Mouse (Mus musculus) lung, embryonic 15.5 days (tissue): ENCODE data around the gene Bach1. TPM values are rescaled to one million over a fixed set of nuclear protein-coding genes. Genes with fewer than 3 reads are reported as not detected.

Source experiments
- ATAC-seq: fragments of 200-750 bp; cut with Nextera tagmentation; 2 replicates; pipeline ENCODE4 v1.8.0; 2017; ENCODE audit warnings: moderate number of reproducible peaks, borderline replicate concordance; ENCODE audit not compliant: low FRiP score, low TSS enrichment; ENCODE audit errors: extremely low read depth
- H3K27ac ChIP-seq: fragments of 300-500 bp; sonication (generic); 2 replicates; pipeline ENCODE4 v1.5.1; 2015; ENCODE audit warnings: moderate library complexity, mild to moderate bottlenecking, inconsistent platforms
- H3K27me3 ChIP-seq: fragments of 300-500 bp; sonication (generic); 2 replicates; pipeline ENCODE4 v1.6.1; 2015; ENCODE audit warnings: inconsistent platforms
- H3K36me3 ChIP-seq: fragments of 300-500 bp; sonication (generic); 2 replicates; pipeline ENCODE4 v1.6.1; 2015; ENCODE audit warnings: inconsistent platforms
- H3K4me1 ChIP-seq: fragments of 300-500 bp; sonication (generic); 2 replicates; pipeline ENCODE4 v1.6.1; 2015; ENCODE audit warnings: inconsistent platforms
- H3K4me2 ChIP-seq: fragments of 300-500 bp; sonication (generic); 2 replicates; pipeline ENCODE4 v1.6.1; 2015; ENCODE audit warnings: inconsistent platforms, mild to moderate bottlenecking, moderate library complexity
- H3K4me3 ChIP-seq: fragments of 300-500 bp; sonication (generic); 2 replicates; pipeline ENCODE4 v1.5.1; 2015; ENCODE audit warnings: mild to moderate bottlenecking, inconsistent platforms
- H3K9ac ChIP-seq: fragments of 300-500 bp; sonication (generic); 2 replicates; pipeline ENCODE4 v1.6.1; 2015; ENCODE audit warnings: inconsistent platforms
- H3K9me3 ChIP-seq: fragments of 300-500 bp; sonication (generic); 2 replicates; pipeline ENCODE4 v1.6.1; 2016; ENCODE audit warnings: inconsistent platforms
- WGBS: fragments of 180-500 bp; shearing (Covaris S2); methylation state at CpG from one replicate; pipeline ENCODE4 v1.1.7; 2015; 5-methylcytosine and 5-hydroxymethylcytosine counted together
- polyA plus RNA-seq: library from polyadenylated mRNA; unstranded; fragments of >200 nt; fragmentation: Nextera tagmentation; extraction: Ambion mirVana; gene quantifications from 2 replicates; pipeline ENCODE4 v1.2.1, GENCODE M21; 2015

Bach1 gene
- polyA plus RNA-seq, 1 experiment from 2014 or later: 10.4 TPM

DNA sequence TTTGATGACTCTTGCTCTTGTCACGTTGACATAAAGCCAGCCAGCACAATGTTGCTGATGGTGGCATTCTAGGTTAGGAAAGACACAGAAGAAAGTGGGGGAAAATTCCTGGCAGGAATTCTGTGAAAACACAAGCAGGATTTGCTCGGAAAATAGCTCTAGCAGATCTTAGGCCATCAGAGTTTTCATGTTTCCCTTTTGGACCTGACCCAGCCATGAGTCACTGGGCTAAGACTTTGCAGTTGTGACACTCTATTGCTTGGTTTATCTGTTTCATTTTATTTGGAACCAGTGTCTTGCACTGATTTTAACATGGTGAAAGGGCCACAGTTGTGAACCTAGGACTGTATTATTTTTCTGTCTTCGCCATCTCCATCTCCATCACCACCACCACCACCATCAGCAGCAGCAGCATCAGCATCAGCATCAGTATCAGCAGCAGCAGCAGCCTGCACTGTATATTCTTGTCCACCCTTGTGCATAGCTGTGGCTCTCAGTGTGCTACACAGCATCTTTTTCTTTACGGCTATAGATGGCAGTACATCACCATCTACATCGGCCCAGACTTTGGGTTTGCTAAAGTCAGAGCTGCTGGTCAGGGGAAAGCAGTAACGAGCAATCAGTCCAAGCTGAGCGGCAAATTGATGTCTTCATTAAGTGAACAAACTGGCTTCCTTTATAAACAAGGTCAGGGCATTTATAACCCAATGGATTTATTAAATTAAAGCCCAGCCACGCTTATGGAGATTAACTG is 46.6 kb downstream of the Bach1 start:
- Histone ChIP-seq H3K4me2 (no peak overlapping the region), H3K27me3 (no peaks in the 10 kb centered on the region), H3K4me3 (no peak overlapping the region), H3K27ac (no peak overlapping the region), H3K9ac (no peak overlapping the region), H3K9me3 (no peaks in the 10 kb centered on the region), H3K4me1 (no peaks in the 10 kb centered on the region), H3K36me3 (no peaks in the 10 kb centered on the region)
- no peak for ATAC-seq
- WGBS: 72% methylated on average over 8 of the region's 8 CpGs

DNA sequence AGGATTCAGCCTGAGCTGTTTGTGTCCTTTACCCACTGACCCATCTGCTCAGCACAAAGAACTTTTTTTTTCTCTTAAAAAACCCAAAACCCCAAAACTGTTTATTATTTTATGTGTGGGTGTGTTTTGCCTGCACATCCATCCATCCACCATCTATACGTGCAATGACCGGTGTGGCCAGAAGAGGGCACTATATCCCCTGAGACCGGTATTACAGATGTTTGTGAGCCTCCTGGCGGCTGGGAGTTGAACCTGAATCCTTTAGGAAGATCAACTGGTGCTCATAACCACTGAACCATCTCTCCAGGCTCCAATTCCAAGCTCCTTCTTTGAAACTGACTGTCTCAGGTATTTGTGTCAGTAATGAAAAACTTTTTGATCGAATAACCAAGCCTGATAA is 48.0 kb downstream of the Bach1 start:
- Histone ChIP-seq H3K36me3 (no peaks in the 10 kb centered on the region), H3K27me3 (no peaks in the 10 kb centered on the region), H3K27ac (no peak overlapping the region), H3K9ac (no peak overlapping the region), H3K9me3 (no peaks in the 10 kb centered on the region), H3K4me3 (no peak overlapping the region), H3K4me1 (no peaks in the 10 kb centered on the region), H3K4me2 (no peak overlapping the region)
- WGBS: 16% methylated on average over 5 of the region's 5 CpGs
- no peak for ATAC-seq

DNA sequence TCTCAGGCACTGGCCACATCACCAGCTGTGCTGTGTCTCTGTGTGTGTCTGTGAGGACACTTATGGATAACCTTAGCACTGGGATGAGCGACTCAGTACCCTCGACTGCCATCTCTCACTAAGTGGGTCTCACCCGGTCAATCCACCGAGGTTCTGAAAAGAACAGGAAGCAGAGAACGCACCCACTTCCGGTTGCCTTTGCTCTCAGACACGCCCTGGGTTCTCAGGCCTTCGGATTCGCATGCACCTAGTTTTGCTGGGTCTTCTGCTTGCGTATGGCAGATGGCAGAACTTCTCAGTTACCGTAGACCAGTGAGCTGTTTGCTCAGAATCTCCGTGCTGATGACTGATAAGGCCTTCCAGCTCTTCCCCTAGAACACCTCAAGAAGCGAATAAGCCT is 52.5 kb downstream of the Bach1 start:
- no peak for ATAC-seq
- no peak overlapping the region for H3K9ac ChIP-seq
- H3K4me2 ChIP-seq: no peak overlapping the region
- H3K36me3 ChIP-seq: no peaks in the 10 kb centered on the region
- H3K27me3 ChIP-seq: no peaks in the 10 kb centered on the region
- H3K27ac ChIP-seq: no peak overlapping the region
- 88% methylated on average over 13 of the region's 13 CpGs for WGBS
- H3K4me1 ChIP-seq: no peaks in the 10 kb centered on the region
- no peak overlapping the region for H3K4me3 ChIP-seq
- H3K9me3 ChIP-seq: no peaks in the 10 kb centered on the region

DNA sequence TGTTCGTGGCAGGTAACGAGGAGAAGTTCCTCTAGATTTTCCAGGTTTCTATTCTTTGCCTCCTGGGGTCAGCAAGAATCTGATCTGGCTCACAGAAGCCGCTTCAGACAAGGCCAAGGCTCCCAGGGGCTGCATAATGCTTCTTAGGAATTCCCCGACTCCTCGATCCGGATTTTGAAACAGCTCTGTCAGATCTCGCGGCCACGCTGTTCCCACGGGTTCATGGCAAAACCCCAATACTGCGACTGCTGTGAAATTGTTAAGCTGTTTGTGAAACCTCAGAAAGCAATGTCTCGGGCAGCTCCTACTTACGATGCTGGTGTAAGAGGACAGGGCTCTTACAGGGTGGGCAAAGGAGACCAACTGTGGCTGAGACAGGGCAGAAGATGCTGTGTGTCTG is 53.7 kb downstream of the Bach1 start:
- no peak overlapping the region for H3K4me2 ChIP-seq
- H3K4me1 ChIP-seq: no peaks in the 10 kb centered on the region
- H3K9me3 ChIP-seq: no peaks in the 10 kb centered on the region
- no peak overlapping the region for H3K9ac ChIP-seq
- H3K36me3 ChIP-seq: no peaks in the 10 kb centered on the region
- no peaks in the 10 kb centered on the region for H3K27me3 ChIP-seq
- WGBS: 70% methylated on average over 13 of the region's 13 CpGs
- no peak overlapping the region for H3K4me3 ChIP-seq
- no peak for ATAC-seq
- H3K27ac ChIP-seq: no peak overlapping the region

- Histone ChIP-seq H3K36me3 (no peaks in the 10 kb centered on the region), H3K9me3 (no peaks in the 10 kb centered on the region), H3K4me2 (no peak overlapping the region), H3K4me1 (no peaks in the 10 kb centered on the region), H3K4me3 (no peak overlapping the region), H3K27ac (no peak overlapping the region), H3K9ac (no peak overlapping the region), H3K27me3 (no peaks in the 10 kb centered on the region)
- no peak for ATAC-seq
- WGBS: 57% methylated on average over 9 of the region's 9 CpGs
These were observed 56.1 kb downstream of the Bach1 start for GRCm38 (mm10) chr16:87754858-87755257.

DNA sequence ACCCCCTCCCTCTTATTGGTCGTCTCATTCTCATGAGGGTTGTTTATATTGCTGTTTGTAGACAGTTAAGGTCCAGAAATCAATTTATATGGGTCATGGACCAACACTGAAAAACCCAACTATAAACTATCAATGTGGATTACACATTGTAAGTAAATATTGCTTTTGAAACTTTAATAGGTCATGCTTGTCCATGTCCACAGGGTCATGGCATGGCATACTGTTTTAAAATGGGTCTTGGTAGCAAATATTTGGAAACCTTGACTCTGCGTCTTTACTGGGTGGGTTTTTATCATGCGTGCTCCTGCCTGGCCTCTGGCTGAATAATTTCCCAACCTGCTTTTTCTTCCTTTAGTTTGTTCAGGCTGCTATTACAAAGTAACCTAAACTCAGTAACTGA is 57.2 kb downstream of the Bach1 start:
- H3K4me2 ChIP-seq: no peak overlapping the region
- no peaks in the 10 kb centered on the region for H3K27me3 ChIP-seq
- H3K27ac ChIP-seq: no peak overlapping the region
- H3K36me3 ChIP-seq: no peaks in the 10 kb centered on the region
- whole genome bisulfite sequencing: 69% methylated on average over 3 of the region's 3 CpGs
- H3K9me3 ChIP-seq: no peaks in the 10 kb centered on the region
- no peak overlapping the region for H3K4me3 ChIP-seq
- H3K9ac ChIP-seq: no peak overlapping the region
- H3K4me1 ChIP-seq: no peaks in the 10 kb centered on the region
- no peak for ATAC-seq

DNA sequence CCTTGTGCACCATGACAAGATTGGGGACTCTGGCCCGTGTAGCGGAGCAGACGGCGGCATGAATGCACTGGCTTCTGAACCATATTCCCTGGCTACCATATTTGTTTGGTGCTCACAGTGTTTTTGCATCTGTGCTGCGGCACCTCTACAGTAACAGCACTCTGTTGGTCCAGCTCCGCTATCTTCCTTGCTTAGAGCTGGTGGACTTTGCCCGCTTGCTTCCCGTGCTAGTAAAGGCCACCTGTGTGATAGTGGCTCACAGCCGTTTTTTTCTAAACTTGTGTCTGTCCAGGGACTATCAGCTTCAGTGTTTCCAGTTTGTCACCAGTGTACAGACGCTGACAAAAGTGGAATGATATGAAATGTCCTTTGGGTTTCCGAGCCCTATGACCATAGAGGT is 59.3 kb downstream of the Bach1 start:
- H3K4me1 ChIP-seq: no peaks in the 10 kb centered on the region
- WGBS: 91% methylated on average over 11 of the region's 11 CpGs
- no peak overlapping the region for H3K4me2 ChIP-seq
- H3K9me3 ChIP-seq: no peaks in the 10 kb centered on the region
- H3K9ac ChIP-seq: no peak overlapping the region
- H3K36me3 ChIP-seq: no peaks in the 10 kb centered on the region
- H3K4me3 ChIP-seq: no peak overlapping the region
- no peaks in the 10 kb centered on the region for H3K27me3 ChIP-seq
- no peak overlapping the region for H3K27ac ChIP-seq
- ATAC-seq: no peak

- 90% methylated on average over 15 of the region's 15 CpGs for WGBS
- no peaks in the 10 kb centered on the region for H3K9me3 ChIP-seq
- H3K4me3 ChIP-seq: no peak overlapping the region
- no peak overlapping the region for H3K27ac ChIP-seq
- no peaks in the 10 kb centered on the region for H3K36me3 ChIP-seq
- H3K4me2 ChIP-seq: no peak overlapping the region
- no peaks in the 10 kb centered on the region for H3K27me3 ChIP-seq
- no peaks in the 10 kb centered on the region for H3K4me1 ChIP-seq
- no peak overlapping the region for H3K9ac ChIP-seq
- ATAC-seq: no peak
These were observed 65.9 kb downstream of the Bach1 start for GRCm38 (mm10) chr16:87764668-87765109.

DNA sequence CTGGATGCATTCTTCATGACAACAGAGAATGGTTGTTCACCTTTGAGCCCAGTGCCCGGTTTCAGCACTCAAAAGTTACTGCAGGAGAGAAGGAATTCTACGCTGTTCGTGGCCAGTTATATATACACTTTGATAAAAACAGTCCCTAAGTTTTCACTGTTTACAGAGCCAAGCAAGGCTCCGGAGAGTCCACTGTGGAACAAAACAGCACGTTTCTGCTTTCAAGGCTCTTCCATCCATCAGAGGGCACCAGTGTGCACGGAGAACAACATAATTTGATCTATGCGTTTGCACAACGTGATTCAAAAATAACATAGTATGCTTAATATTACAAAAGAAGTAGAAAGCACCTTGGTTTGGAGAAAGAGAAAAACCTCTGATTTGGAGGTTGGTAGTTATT is 67.2 kb downstream of the Bach1 start:
- ATAC-seq: no peak
- no peak overlapping the region for H3K27ac ChIP-seq
- H3K4me1 ChIP-seq: no peaks in the 10 kb centered on the region
- H3K36me3 ChIP-seq: no peaks in the 10 kb centered on the region
- no peak overlapping the region for H3K4me3 ChIP-seq
- H3K9ac ChIP-seq: no peak overlapping the region
- no peaks in the 10 kb centered on the region for H3K9me3 ChIP-seq
- no peaks in the 10 kb centered on the region for H3K27me3 ChIP-seq
- H3K4me2 ChIP-seq: no peak overlapping the region
- WGBS: 30% methylated on average over 8 of the region's 8 CpGs

DNA sequence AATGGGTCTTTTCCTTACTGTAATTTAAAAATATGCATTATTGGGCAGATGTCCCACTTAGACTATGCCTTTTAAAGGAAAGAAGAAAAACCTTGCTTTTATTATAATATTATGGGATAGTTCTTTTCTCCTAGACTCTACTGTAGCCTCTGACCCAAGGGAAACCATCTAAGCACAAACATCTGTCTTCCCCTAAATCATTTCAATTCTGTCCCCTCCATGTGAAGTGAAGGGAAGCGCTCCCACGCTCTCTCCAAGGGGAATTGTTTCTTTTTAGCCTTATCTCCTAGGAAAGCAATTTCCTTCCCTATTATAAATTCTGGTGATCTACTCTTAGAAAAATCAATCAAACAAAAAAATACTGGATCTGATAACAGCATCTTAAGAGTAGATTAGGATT is 71.8 kb downstream of the Bach1 start:
- ATAC-seq: no peak
- 57% methylated on average over 2 of the region's 2 CpGs for WGBS
- Histone ChIP-seq H3K4me3 (no peak overlapping the region), H3K4me1 (no peaks in the 10 kb centered on the region), H3K9ac (no peak overlapping the region), H3K27ac (no peak overlapping the region), H3K4me2 (no peak overlapping the region), H3K36me3 (no peaks in the 10 kb centered on the region), H3K27me3 (no peaks in the 10 kb centered on the region), H3K9me3 (no peaks in the 10 kb centered on the region)

DNA sequence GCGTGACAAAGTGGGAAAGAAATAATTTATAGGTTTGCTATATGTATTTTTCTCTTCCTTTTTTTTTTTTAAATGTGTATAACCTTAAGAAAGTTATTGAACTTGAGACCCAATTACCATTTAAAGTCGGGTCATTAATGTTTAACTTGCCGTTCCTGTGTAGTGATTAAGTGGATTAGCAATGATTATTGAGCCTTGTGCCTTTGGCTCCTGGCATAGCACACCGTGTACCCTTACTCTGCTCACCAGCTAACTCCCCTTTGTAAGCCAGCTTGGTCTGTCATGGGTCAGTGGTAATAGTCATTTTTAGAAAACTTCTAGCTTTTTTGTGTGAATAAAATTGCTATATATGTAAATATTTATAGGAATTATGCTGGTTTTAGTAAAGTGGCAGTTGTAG is 73.2 kb downstream of the Bach1 start:
- Histone ChIP-seq H3K9me3 (no peaks in the 10 kb centered on the region), H3K36me3 (no peaks in the 10 kb centered on the region), H3K9ac (no peak overlapping the region), H3K27me3 (no peaks in the 10 kb centered on the region), H3K4me3 (no peak overlapping the region), H3K4me1 (no peaks in the 10 kb centered on the region), H3K4me2 (no peak overlapping the region), H3K27ac (no peak overlapping the region)
- no peak for ATAC-seq
- WGBS: 81% methylated on average over 4 of the region's 4 CpGs

- WGBS: 53% methylated on average over 3 of the region's 3 CpGs
- no peak overlapping the region for H3K4me3 ChIP-seq
- ATAC-seq: no peak
- no peaks in the 10 kb centered on the region for H3K9me3 ChIP-seq
- H3K4me2 ChIP-seq: no peak overlapping the region
- no peaks in the 10 kb centered on the region for H3K4me1 ChIP-seq
- H3K9ac ChIP-seq: no peak overlapping the region
- H3K27ac ChIP-seq: no peak overlapping the region
- no peaks in the 10 kb centered on the region for H3K27me3 ChIP-seq
- H3K36me3 ChIP-seq: no peaks in the 10 kb centered on the region
These were observed 75.7 kb downstream of the Bach1 start for GRCm38 (mm10) chr16:87774398-87774797.

- Histone ChIP-seq H3K9me3 (no peaks in the 10 kb centered on the region), H3K27ac (no peak overlapping the region), H3K36me3 (no peaks in the 10 kb centered on the region), H3K4me1 (no peaks in the 10 kb centered on the region), H3K9ac (no peak overlapping the region), H3K27me3 (no peaks in the 10 kb centered on the region), H3K4me3 (no peak overlapping the region), H3K4me2 (no peak overlapping the region)
- ATAC-seq: no peak
- 89% methylated on average over 4 of the region's 4 CpGs for WGBS
These were observed 78.6 kb downstream of the Bach1 start for GRCm38 (mm10) chr16:87777373-87777772.
